Mouse (Mus musculus) G1E (cell line): ENCODE results near the gene Wnk4.

Experiments
- CTCF ChIP-seq: IDR thresholded peaks from 2 replicates; pipeline ENCODE4 v1.5.1; 2012; ENCODE audit warnings: low read depth, low read length, inconsistent platforms, mixed read lengths
- GATA1 ChIP-seq: IDR thresholded peaks from 2 replicates; pipeline ENCODE4 v1.6.1; 2012; ENCODE audit warnings: borderline replicate concordance, low read length, inconsistent platforms, mixed read lengths
- POLR2AphosphoS5 ChIP-seq: IDR thresholded peaks from 2 replicates; pipeline ENCODE4 v1.6.1; 2012; ENCODE audit warnings: low read depth, low read length, inconsistent platforms; ENCODE audit not compliant: insufficient replicate concordance

DNA sequence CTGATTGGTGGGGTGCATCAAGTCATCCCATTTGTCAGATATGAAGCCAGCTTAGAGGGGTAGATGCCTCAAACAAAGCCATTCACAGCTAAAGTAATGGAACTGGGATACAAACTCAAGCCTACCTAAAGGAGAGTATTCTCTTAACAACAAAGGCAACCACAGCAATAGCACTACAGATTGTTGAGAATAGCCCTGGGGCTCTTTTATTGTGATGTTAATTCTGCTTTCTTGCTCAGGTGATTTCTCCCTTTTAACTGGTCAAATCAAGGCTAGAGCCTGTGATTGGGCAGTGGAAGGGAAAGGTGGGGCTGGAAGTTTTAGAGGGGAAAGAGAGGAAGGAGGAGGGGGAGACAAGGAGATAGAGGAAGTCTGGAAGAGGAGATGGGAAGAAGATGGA is 26.2 kb upstream of the Wnk4 start:
- TF ChIP-seq CTCF: no peak
- TF ChIP-seq GATA1: no peak
- no peak for TF ChIP-seq POLR2AphosphoS5
